Mouse (Mus musculus): Measurements from ENCODE around the gene Slc29a3. TPM values are rescaled to one million over a fixed set of nuclear protein-coding genes. Genes with fewer than 3 reads are reported as not detected.

Slc29a3 gene
- total and polyA plus RNA-seq, 3 experiments: 1.3 to 5.7 (median 1.7) TPM

GRCm38 (mm10) chr10:60685764-60686640, 66.6 kb downstream of the Slc29a3 start:
- Histone ChIP-seq H3K4me1 (ENCODE audit: insufficient read depth, low read depth, low read length) (no peaks in the 10 kb centered on the region), H3K4me3 (ENCODE audit: low read depth, low read length) (no peak overlapping the region), H3K36me3 (replicated peaks) (no peaks in the 10 kb centered on the region), H3K27me3 (ENCODE audit: insufficient read depth, low read length) (no peaks in the 10 kb centered on the region), H3K9me3 (replicated peaks) (peaks cover 50% of the 10 kb centered on the region)
- DNase-seq (ENCODE audit: low spot score): no peak
- TF ChIP-seq POLR2AphosphoS5 (IDR thresholded peaks at IDR 0.05; ENCODE audit: insufficient replicate concordance, low read depth, low read length): no peak
- TF ChIP-seq TAL1 (conservative IDR thresholded peaks at IDR 0.05; ENCODE audit: low read depth, low read length): no peak
- no peak for TF ChIP-seq CTCF (IDR thresholded peaks at IDR 0.05; ENCODE audit: low read depth, low read length)
- TF ChIP-seq GATA2 (IDR thresholded peaks at IDR 0.05; ENCODE audit: borderline replicate concordance, low read depth, low read length): no peak
- no peak for TF ChIP-seq GATA1 (IDR thresholded peaks at IDR 0.05; ENCODE audit: borderline replicate concordance, low read length)
- ATAC-seq (ENCODE audit: extremely low read depth, insufficient number of reproducible peaks, low FRiP score, poor library complexity, severe bottlenecking): no peak

- DNase-seq (ENCODE audit: low spot score): no peak
- Histone ChIP-seq H3K36me3 (replicated peaks) (no peaks in the 10 kb centered on the region), H3K9me3 (replicated peaks) (peaks cover 12% of the 10 kb centered on the region), H3K4me1 (ENCODE audit: insufficient read depth, low read depth, low read length) (no peaks in the 10 kb centered on the region), H3K4me3 (ENCODE audit: low read depth, low read length) (no peak overlapping the region), H3K27me3 (ENCODE audit: insufficient read depth, low read length) (no peaks in the 10 kb centered on the region)
- no peak for TF ChIP-seq GATA1 (IDR thresholded peaks at IDR 0.05; ENCODE audit: borderline replicate concordance, low read length)
- no peak for TF ChIP-seq CTCF (IDR thresholded peaks at IDR 0.05; ENCODE audit: low read depth, low read length)
- TF ChIP-seq GATA2 (IDR thresholded peaks at IDR 0.05; ENCODE audit: borderline replicate concordance, low read depth, low read length): no peak
- TF ChIP-seq TAL1 (conservative IDR thresholded peaks at IDR 0.05; ENCODE audit: low read depth, low read length): no peak
- TF ChIP-seq POLR2AphosphoS5 (IDR thresholded peaks at IDR 0.05; ENCODE audit: insufficient replicate concordance, low read depth, low read length): no peak
- no peak for ATAC-seq (ENCODE audit: extremely low read depth, insufficient number of reproducible peaks, low FRiP score, poor library complexity, severe bottlenecking)
These were observed 73.7 kb downstream of the Slc29a3 start for GRCm38 (mm10) chr10:60678926-60679325.

GRCm38 (mm10) chr10:60677319-60677718, 75.3 kb downstream of the Slc29a3 start:
- Histone ChIP-seq H3K27me3 (ENCODE audit: insufficient read depth, low read length) (no peaks in the 10 kb centered on the region), H3K4me3 (ENCODE audit: low read depth, low read length) (no peak overlapping the region), H3K9me3 (replicated peaks) (peaks cover 10% of the 10 kb centered on the region), H3K36me3 (replicated peaks) (no peaks in the 10 kb centered on the region), H3K4me1 (ENCODE audit: insufficient read depth, low read depth, low read length) (no peaks in the 10 kb centered on the region)
- ATAC-seq (ENCODE audit: extremely low read depth, insufficient number of reproducible peaks, low FRiP score, poor library complexity, severe bottlenecking) (no peak), DNase-seq (ENCODE audit: low spot score) (no peak)
- TF ChIP-seq GATA2 (IDR thresholded peaks at IDR 0.05; ENCODE audit: borderline replicate concordance, low read depth, low read length): no peak
- TF ChIP-seq CTCF (IDR thresholded peaks at IDR 0.05; ENCODE audit: low read depth, low read length): no peak
- TF ChIP-seq POLR2AphosphoS5 (IDR thresholded peaks at IDR 0.05; ENCODE audit: insufficient replicate concordance, low read depth, low read length): no peak
- TF ChIP-seq TAL1 (conservative IDR thresholded peaks at IDR 0.05; ENCODE audit: low read depth, low read length): no peak
- no peak for TF ChIP-seq GATA1 (IDR thresholded peaks at IDR 0.05; ENCODE audit: borderline replicate concordance, low read length)

- no peak for ATAC-seq (ENCODE audit: extremely low read depth, insufficient number of reproducible peaks, low FRiP score, poor library complexity, severe bottlenecking)
- no peak for DNase-seq (ENCODE audit: low spot score)
- Histone ChIP-seq H3K4me3 (ENCODE audit: low read depth, low read length) (no peak overlapping the region), H3K4me1 (ENCODE audit: insufficient read depth, low read depth, low read length) (no peaks in the 10 kb centered on the region), H3K36me3 (replicated peaks) (no peaks in the 10 kb centered on the region), H3K9me3 (replicated peaks) (peaks cover 34% of the 10 kb centered on the region), H3K27me3 (ENCODE audit: insufficient read depth, low read length) (no peaks in the 10 kb centered on the region)
- no peak for TF ChIP-seq GATA1 (IDR thresholded peaks at IDR 0.05; ENCODE audit: borderline replicate concordance, low read length)
- TF ChIP-seq POLR2AphosphoS5 (IDR thresholded peaks at IDR 0.05; ENCODE audit: insufficient replicate concordance, low read depth, low read length): no peak
- TF ChIP-seq GATA2 (IDR thresholded peaks at IDR 0.05; ENCODE audit: borderline replicate concordance, low read depth, low read length): no peak
- TF ChIP-seq TAL1 (conservative IDR thresholded peaks at IDR 0.05; ENCODE audit: low read depth, low read length): no peak
- TF ChIP-seq CTCF (IDR thresholded peaks at IDR 0.05; ENCODE audit: low read depth, low read length): no peak
These were observed 82.4 kb downstream of the Slc29a3 start for GRCm38 (mm10) chr10:60670166-60670565.

- Histone ChIP-seq H3K9me3 (replicated peaks) (peaks cover 36% of the 10 kb centered on the region), H3K36me3 (replicated peaks) (no peaks in the 10 kb centered on the region), H3K4me1 (ENCODE audit: insufficient read depth, low read depth, low read length) (no peaks in the 10 kb centered on the region), H3K27me3 (ENCODE audit: insufficient read depth, low read length) (no peaks in the 10 kb centered on the region), H3K4me3 (ENCODE audit: low read depth, low read length) (no peak overlapping the region)
- ATAC-seq (ENCODE audit: extremely low read depth, insufficient number of reproducible peaks, low FRiP score, poor library complexity, severe bottlenecking) (no peak), DNase-seq (ENCODE audit: low spot score) (no peak)
- no peak for TF ChIP-seq CTCF (IDR thresholded peaks at IDR 0.05; ENCODE audit: low read depth, low read length)
- no peak for TF ChIP-seq POLR2AphosphoS5 (IDR thresholded peaks at IDR 0.05; ENCODE audit: insufficient replicate concordance, low read depth, low read length)
- TF ChIP-seq GATA1 (IDR thresholded peaks at IDR 0.05; ENCODE audit: borderline replicate concordance, low read length): no peak
- TF ChIP-seq GATA2 (IDR thresholded peaks at IDR 0.05; ENCODE audit: borderline replicate concordance, low read depth, low read length): no peak
These were observed 84.0 kb downstream of the Slc29a3 start for GRCm38 (mm10) chr10:60668591-60668990.

Other genes with a start within 250 kb of the Slc29a3 start
- not detected in 2 replicates for gene Cdh23, start 56.3 kb downstream of the Slc29a3 start, total RNA-seq (2014; fragmentation: Nextera tagmentation)
- gene Cdh23, start 56.3 kb downstream of the Slc29a3 start, total RNA-seq (2017): under 0.01 and 0.05 TPM in 2 replicates
- gene Cdh23, start 56.3 kb downstream of the Slc29a3 start, polyA plus RNA-seq (2012): not detected in 2 replicates
- not detected in 2 replicates for gene Unc5b, start 78.8 kb upstream of the Slc29a3 start, total RNA-seq (2014; fragmentation: Nextera tagmentation)
- gene Unc5b, start 78.8 kb upstream of the Slc29a3 start, total RNA-seq (2017): under 0.01 TPM in 1 of 2 replicates, not detected in the other
- gene Unc5b, start 78.8 kb upstream of the Slc29a3 start, polyA plus RNA-seq (2012): not detected in 2 replicates

Measured in G1E (cell line).